Mouse (Mus musculus) limb, embryonic 11.5 days (tissue): ENCODE data around the gene Shc4. TPM values are rescaled to one million over a fixed set of nuclear protein-coding genes. Genes with fewer than 3 reads are reported as not detected.

ENCODE experiments used
- ATAC-seq: fragments of 200-750 bp; cut with Nextera tagmentation; 2 replicates; pipeline ENCODE4 v1.8.0; 2017; ENCODE audit warnings: low read depth; ENCODE audit not compliant: insufficient number of reproducible peaks, low FRiP score, low TSS enrichment
- DNase-seq: peaks from one replicate; pipeline ENCODE4 v3.0.0-alpha.2; 2015; ENCODE audit warnings: low spot score
- H3K27ac ChIP-seq: fragments of 300-500 bp; sonication (generic); replicated peaks from 2 replicates; pipeline ENCODE4 v1.5.1; 2014; ENCODE audit warnings: low read depth, mild to moderate bottlenecking, low read length
- H3K27me3 ChIP-seq: fragments of 300-500 bp; sonication (generic); 2 replicates; pipeline ENCODE4 v1.6.1; 2014; ENCODE audit warnings: mild to moderate bottlenecking, low read length, mixed read lengths; ENCODE audit not compliant: control insufficient read depth, insufficient read depth
- H3K36me3 ChIP-seq: fragments of 300-500 bp; sonication (generic); 2 replicates; pipeline ENCODE4 v1.6.1; 2014; ENCODE audit warnings: mild to moderate bottlenecking, low read length, moderate library complexity, mixed read lengths; ENCODE audit not compliant: control insufficient read depth, insufficient read depth
- H3K4me1 ChIP-seq: fragments of 300-500 bp; sonication (generic); 2 replicates; pipeline ENCODE4 v1.6.1; 2014; ENCODE audit warnings: low read length, mixed read lengths; ENCODE audit not compliant: control insufficient read depth, insufficient read depth
- H3K4me2 ChIP-seq: fragments of 300-500 bp; sonication (generic); 2 replicates; pipeline ENCODE4 v1.6.1; 2014; ENCODE audit warnings: low read depth, mild to moderate bottlenecking, moderate library complexity; ENCODE audit not compliant: severe bottlenecking
- H3K4me3 ChIP-seq: fragments of 300-500 bp; sonication (generic); 2 replicates; pipeline ENCODE4 v1.5.1; 2014; ENCODE audit warnings: low read depth, low read length
- H3K9ac ChIP-seq: fragments of 300-500 bp; sonication (generic); 2 replicates; pipeline ENCODE4 v1.6.1; 2014; ENCODE audit warnings: mild to moderate bottlenecking, low read length
- H3K9me3 ChIP-seq: fragments of 300-500 bp; sonication (generic); 2 replicates; pipeline ENCODE4 v1.6.1; 2016; ENCODE audit warnings: low read length; ENCODE audit not compliant: control insufficient read depth
- WGBS: fragments of 180-500 bp; shearing (Covaris S2); extraction: QIAGEN DNeasy Blood & Tissue Kit; methylation state at CpG from one replicate; pipeline ENCODE4 v1.1.7; 2014; 5-methylcytosine and 5-hydroxymethylcytosine counted together
- polyA plus RNA-seq: library from polyadenylated mRNA; unstranded; fragments of >200 nt; fragmentation: Nextera tagmentation; extraction: Ambion mirVana; gene quantifications from 2 replicates; pipeline ENCODE4 v1.2.1, GENCODE M21; 2014

Gene Shc4
- polyA plus RNA-seq = 1.1 and 1.2 TPM in 2 replicates

- peak; percentile 66 for DNase-seq
- Histone ChIP-seq H3K4me2 (peak within 1 kb of the TSS; percentile 96), H3K9ac (peak within 1 kb of the TSS; percentile 22), H3K4me3 (peak within 1 kb of the TSS; percentile 51), H3K27ac (no peak within 1 kb of the TSS), H3K27me3 (peaks cover 25% of the 10 kb centered on the region), H3K36me3 (no peaks in the 10 kb centered on the region), H3K9me3 (no peaks in the 10 kb centered on the region), H3K4me1 (peaks cover 7% of the 10 kb centered on the region; the same call in 1 of the 2 replicates)
- WGBS = under 1% methylated on average over 15 of the region's 15 CpGs
- peak; percentile 68 for ATAC-seq
Measured at GRCm38 (mm10) chr2:125724086-125724430, at the start of gene Shc4. TSS of gene Shc4 (minus strand) at chr2:125724148.

GRCm38 (mm10) chr2:125765029-125765428 lies 41.1 kb upstream of the Shc4 start:
- Histone ChIP-seq H3K9ac (no peak overlapping the region), H3K27me3 (no peaks in the 10 kb centered on the region), H3K4me1 (no peaks in the 10 kb centered on the region), H3K4me2 (no peak overlapping the region), H3K36me3 (peaks cover 4% of the 10 kb centered on the region), H3K27ac (no peak overlapping the region), H3K4me3 (no peak overlapping the region), H3K9me3 (no peaks in the 10 kb centered on the region)
- WGBS = 93% methylated on average over 3 of the region's 3 CpGs
- DNase-seq = no peak
- no peak for ATAC-seq

- Histone ChIP-seq H3K4me1 (no peaks in the 10 kb centered on the region), H3K9ac (no peak overlapping the region), H3K9me3 (no peaks in the 10 kb centered on the region), H3K36me3 (peaks cover 4% of the 10 kb centered on the region), H3K4me2 (no peak overlapping the region), H3K27ac (no peak overlapping the region), H3K4me3 (no peak overlapping the region), H3K27me3 (no peaks in the 10 kb centered on the region)
- ATAC-seq (no peak), DNase-seq (no peak)
- WGBS = 91% methylated on average over 5 of the region's 5 CpGs
Measured at GRCm38 (mm10) chr2:125764531-125764930, 40.6 kb upstream of the Shc4 start.

GRCm38 (mm10) chr2:125749330-125749729 lies 25.4 kb upstream of the Shc4 start:
- H3K27me3 ChIP-seq = no peaks in the 10 kb centered on the region
- H3K4me3 ChIP-seq = no peak overlapping the region
- no peak overlapping the region for H3K4me2 ChIP-seq
- DNase-seq (no peak), ATAC-seq (no peak)
- H3K4me1 ChIP-seq = no peaks in the 10 kb centered on the region
- WGBS = 96% methylated on average over 2 of the region's 2 CpGs
- no peaks in the 10 kb centered on the region for H3K9me3 ChIP-seq
- H3K36me3 ChIP-seq = peaks cover 11% of the 10 kb centered on the region
- H3K9ac ChIP-seq = no peak overlapping the region
- no peak overlapping the region for H3K27ac ChIP-seq

GRCm38 (mm10) chr2:125739338-125739737 lies 15.4 kb upstream of the Shc4 start:
- ATAC-seq (no peak), DNase-seq (no peak)
- Histone ChIP-seq H3K4me2 (no peak overlapping the region), H3K9me3 (no peaks in the 10 kb centered on the region), H3K27me3 (no peaks in the 10 kb centered on the region), H3K27ac (no peak overlapping the region), H3K9ac (no peak overlapping the region), H3K4me3 (no peak overlapping the region), H3K4me1 (no peaks in the 10 kb centered on the region), H3K36me3 (no peaks in the 10 kb centered on the region; the same call in 1 of the 2 replicates)
- 83% methylated on average over 6 of the region's 6 CpGs for WGBS

GRCm38 (mm10) chr2:125738718-125739117 lies 14.8 kb upstream of the Shc4 start:
- H3K4me3 ChIP-seq = no peak overlapping the region
- no peak overlapping the region for H3K9ac ChIP-seq
- no peak overlapping the region for H3K27ac ChIP-seq
- no peaks in the 10 kb centered on the region for H3K27me3 ChIP-seq
- no peak overlapping the region for H3K4me2 ChIP-seq
- no peaks in the 10 kb centered on the region for H3K9me3 ChIP-seq
- H3K4me1 ChIP-seq = 0 out of 2 replicates have a peak, but pooled peaks cover under 1% of the 10 kb centered on the region
- 79% methylated on average over 5 of the region's 5 CpGs for WGBS
- H3K36me3 ChIP-seq = no peaks in the 10 kb centered on the region; the same call in 1 of the 2 replicates
- DNase-seq (no peak), ATAC-seq (no peak)

GRCm38 (mm10) chr2:125736025-125736343 lies 12.0 kb upstream of the Shc4 start:
- no peak overlapping the region for H3K27ac ChIP-seq
- DNase-seq = no peak
- ATAC-seq = no peak

GRCm38 (mm10) chr2:125735333-125736024 lies 11.5 kb upstream of the Shc4 start:
- Histone ChIP-seq H3K4me3 (no peak overlapping the region), H3K36me3 (no peaks in the 10 kb centered on the region), H3K9ac (no peak overlapping the region), H3K4me1 (peaks cover 3% of the 10 kb centered on the region; the same call in 1 of the 2 replicates), H3K9me3 (no peaks in the 10 kb centered on the region), H3K27me3 (no peaks in the 10 kb centered on the region), H3K4me2 (no peak overlapping the region), H3K27ac (no peak overlapping the region)
- 71% methylated on average over 2 of the region's 2 CpGs for WGBS
- ATAC-seq (no peak), DNase-seq (no peak)

More at GRCm38 (mm10) chr2:125736025-125736343, 12.0 kb upstream of the Shc4 start:
- no peaks in the 10 kb centered on the region for H3K27me3 ChIP-seq
- H3K4me1 ChIP-seq = peaks cover 3% of the 10 kb centered on the region; the same call in 1 of the 2 replicates
- no peak overlapping the region for H3K4me3 ChIP-seq
- H3K9ac ChIP-seq = no peak overlapping the region
- H3K9me3 ChIP-seq = no peaks in the 10 kb centered on the region
- H3K36me3 ChIP-seq = no peaks in the 10 kb centered on the region
- H3K4me2 ChIP-seq = no peak overlapping the region

GRCm38 (mm10) chr2:125734741-125735140 lies 10.8 kb upstream of the Shc4 start:
- no peaks in the 10 kb centered on the region for H3K27me3 ChIP-seq
- DNase-seq = no peak
- H3K4me3 ChIP-seq = no peak overlapping the region
- peaks cover 3% of the 10 kb centered on the region; the same call in 1 of the 2 replicates for H3K4me1 ChIP-seq
- H3K36me3 ChIP-seq = no peaks in the 10 kb centered on the region
- H3K4me2 ChIP-seq = no peak overlapping the region
- no peak overlapping the region for H3K27ac ChIP-seq
- H3K9me3 ChIP-seq = no peaks in the 10 kb centered on the region
- H3K9ac ChIP-seq = no peak overlapping the region
- ATAC-seq = no peak
